Mouse (Mus musculus): ENCODE measurements around the gene Smco4.
"Not testable (repeated sequence)": the region's sequence is repeated elsewhere in the genome, so short reads cannot be mapped to it uniquely, and the experiment has no call there.

Smco4 gene

GRCm38 (mm10) chr9:15538979-15539533, 45.8 kb downstream of the Smco4 start:
- no peak for DNase-seq (ENCODE audit: low spot score in 2 of 2)

GRCm38 (mm10) chr9:15541735-15542354, 48.6 kb downstream of the Smco4 start:
- DNase-seq (ENCODE audit: low spot score in 2 of 2), result no peak

- no peak for DNase-seq (ENCODE audit: low spot score in 2 of 2)
These were observed 57.3 kb downstream of the Smco4 start for GRCm38 (mm10) chr9:15550461-15550961.

GRCm38 (mm10) chr9:15551073-15551472, 57.8 kb downstream of the Smco4 start:
- DNase-seq (ENCODE audit: low spot score in 2 of 2), result not testable (repeated sequence)

- no peak for DNase-seq (ENCODE audit: low spot score in 2 of 2)
These were observed 59.0 kb downstream of the Smco4 start for GRCm38 (mm10) chr9:15551933-15552851.

- no peak for DNase-seq (ENCODE audit: low spot score in 2 of 2)
These were observed 60.1 kb downstream of the Smco4 start for GRCm38 (mm10) chr9:15553322-15553721.

GRCm38 (mm10) chr9:15560451-15560850, 67.2 kb downstream of the Smco4 start:
- no peak for DNase-seq (ENCODE audit: low spot score in 2 of 2)

GRCm38 (mm10) chr9:15562353-15562752, 69.1 kb downstream of the Smco4 start:
- no peak for DNase-seq (ENCODE audit: low spot score in 2 of 2)

- DNase-seq (ENCODE audit: low spot score in 2 of 2), result no peak
These were observed 81.7 kb downstream of the Smco4 start for GRCm38 (mm10) chr9:15574750-15575454.

GRCm38 (mm10) chr9:15578427-15578826, 85.2 kb downstream of the Smco4 start:
- DNase-seq (ENCODE audit: low spot score in 2 of 2), result no peak

- no peak for DNase-seq (ENCODE audit: low spot score in 2 of 2)
These were observed 85.7 kb downstream of the Smco4 start for GRCm38 (mm10) chr9:15578946-15579345.

GRCm38 (mm10) chr9:15580176-15580575, 86.9 kb downstream of the Smco4 start:
- DNase-seq (ENCODE audit: low spot score in 2 of 2), result no peak

- DNase-seq (ENCODE audit: low spot score in 2 of 2), result no peak
These were observed 88.8 kb downstream of the Smco4 start for GRCm38 (mm10) chr9:15582026-15582425.

GRCm38 (mm10) chr9:15584209-15584608, 91.0 kb downstream of the Smco4 start:
- DNase-seq (ENCODE audit: low spot score in 2 of 2), result no peak

GRCm38 (mm10) chr9:15585956-15586355, 92.7 kb downstream of the Smco4 start:
- DNase-seq (ENCODE audit: low spot score in 2 of 2), result no peak

- DNase-seq (ENCODE audit: low spot score in 2 of 2), result no peak
These were observed 94.1 kb downstream of the Smco4 start for GRCm38 (mm10) chr9:15587157-15587854.

GRCm38 (mm10) chr9:15594148-15594547, 100.9 kb downstream of the Smco4 start:
- DNase-seq (ENCODE audit: low spot score in 2 of 2), result no peak
